Mouse (Mus musculus) limb, embryonic 10.5 days (tissue): ENCODE measurements around the gene Urah. TPM values are rescaled to one million over a fixed set of nuclear protein-coding genes. Genes with fewer than 3 reads are reported as not detected.

Experiments
- DNase-seq: peaks from one replicate; pipeline ENCODE4 v3.0.0-alpha.2; 2017; ENCODE audit warnings: low spot score
- H3K27ac ChIP-seq: fragments of 300-500 bp; sonication (generic); 2 replicates; pipeline ENCODE4 v1.5.1; 2016; ENCODE audit warnings: mild to moderate bottlenecking
- H3K27me3 ChIP-seq: fragments of 300-500 bp; sonication (generic); 2 replicates; pipeline ENCODE4 v1.6.1; 2016; ENCODE audit warnings: low read depth, mild to moderate bottlenecking; ENCODE audit not compliant: poor library complexity, severe bottlenecking
- H3K36me3 ChIP-seq: fragments of 300-500 bp; sonication (generic); 2 replicates; pipeline ENCODE4 v1.6.1; 2016; ENCODE audit warnings: mild to moderate bottlenecking, moderate library complexity
- H3K4me1 ChIP-seq: fragments of 300-500 bp; sonication (generic); 2 replicates; pipeline ENCODE4 v1.6.1; 2016
- H3K4me3 ChIP-seq: fragments of 300-500 bp; sonication (generic); 2 replicates; pipeline ENCODE4 v1.5.1; 2016; ENCODE audit warnings: mild to moderate bottlenecking, moderate library complexity
- H3K9me3 ChIP-seq: fragments of 300-500 bp; sonication (generic); replicated peaks from 2 replicates; pipeline ENCODE4 v1.6.1; 2016; ENCODE audit warnings: mild to moderate bottlenecking
- WGBS: fragments of 180-500 bp; shearing (Covaris S2); methylation state at CpG from one replicate; pipeline ENCODE4 v1.1.7; 2016; 5-methylcytosine and 5-hydroxymethylcytosine counted together
- polyA plus RNA-seq: library from polyadenylated mRNA; unstranded; fragments of >200 nt; fragmentation: Nextera tagmentation; extraction: Ambion mirVana; gene quantifications from 2 replicates; pipeline ENCODE4 v1.2.1, GENCODE M21; 2016

Urah gene
- polyA plus RNA-seq, 1 experiment from 2014 or later, result 0.95 TPM

DNA sequence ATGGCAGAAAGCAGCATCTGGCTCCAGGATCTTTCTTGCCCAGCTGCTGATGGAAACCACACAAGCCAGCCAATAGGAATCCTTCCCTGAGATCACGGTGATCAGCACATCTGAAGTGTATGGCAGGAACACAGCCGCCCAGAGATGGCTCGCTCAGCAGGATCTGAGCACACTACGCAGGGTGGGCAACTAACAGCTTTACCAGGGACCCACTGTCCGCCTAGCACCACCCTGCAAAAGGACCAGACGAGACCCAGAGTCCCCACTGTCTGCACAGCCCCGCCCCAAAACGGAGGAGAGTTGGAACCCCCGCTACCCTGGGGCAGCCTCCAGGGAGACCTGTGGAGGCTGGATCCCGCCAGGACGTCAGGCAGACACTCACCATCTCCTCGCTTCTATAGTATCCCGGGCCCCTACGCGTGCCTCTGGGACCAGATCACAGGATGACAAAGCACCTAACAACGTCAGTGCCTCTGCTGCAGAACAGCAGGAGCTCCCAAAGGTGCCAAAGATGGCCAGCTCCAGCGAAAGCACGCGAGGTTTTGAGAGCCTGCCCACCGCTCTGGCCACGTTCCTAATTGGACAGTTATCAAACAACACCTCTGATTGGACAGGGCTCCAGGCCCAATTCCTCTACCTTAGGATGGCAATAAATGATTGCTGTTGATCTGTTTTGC, 13.0 kb upstream of the Urah start, which contains the start of gene Zfp941:
TSS of gene Zfp941 (minus strand) at position 526 of the 677 bp plus-strand sequence.
- WGBS, result 2% methylated on average over 21 of the region's 21 CpGs
- Histone ChIP-seq H3K9me3 (no peaks in the 10 kb centered on the region), H3K4me1 (peaks cover 11% of the 10 kb centered on the region), H3K27ac (peak within 1 kb of the TSS; percentile 65), H3K36me3 (no peaks in the 10 kb centered on the region), H3K27me3 (no peaks in the 10 kb centered on the region), H3K4me3 (peak within 1 kb of the TSS; percentile 64)
- DNase-seq, result peak; percentile 70

DNA sequence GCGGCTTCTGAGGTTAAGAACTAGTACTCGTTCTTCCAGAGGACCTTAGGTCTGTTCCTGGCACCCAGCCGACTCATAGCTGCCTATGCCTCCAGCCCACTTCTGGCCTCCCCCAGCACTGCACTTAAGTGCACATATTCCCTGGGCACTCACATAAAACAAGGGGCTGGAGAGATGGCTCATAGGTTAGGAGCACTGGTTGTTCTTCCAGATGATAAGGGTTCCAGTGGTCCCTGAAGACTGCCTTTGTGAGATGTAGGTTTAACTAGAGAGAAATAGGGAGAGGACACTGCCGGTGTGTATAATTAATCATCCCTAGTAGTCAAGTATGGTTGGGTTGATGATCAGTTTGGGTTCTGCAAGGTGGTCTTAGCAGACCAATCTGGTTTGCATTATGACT, 12.1 kb upstream of the Urah start:
- Histone ChIP-seq H3K4me1 (peaks cover 11% of the 10 kb centered on the region), H3K27ac (no peak overlapping the region), H3K4me3 (no peak overlapping the region), H3K36me3 (no peaks in the 10 kb centered on the region), H3K9me3 (no peaks in the 10 kb centered on the region), H3K27me3 (0 out of 2 replicates have a peak, but pooled peaks cover 6% of the 10 kb centered on the region)
- DNase-seq, result no peak
- WGBS, result 90% methylated on average over 4 of the region's 4 CpGs

DNA sequence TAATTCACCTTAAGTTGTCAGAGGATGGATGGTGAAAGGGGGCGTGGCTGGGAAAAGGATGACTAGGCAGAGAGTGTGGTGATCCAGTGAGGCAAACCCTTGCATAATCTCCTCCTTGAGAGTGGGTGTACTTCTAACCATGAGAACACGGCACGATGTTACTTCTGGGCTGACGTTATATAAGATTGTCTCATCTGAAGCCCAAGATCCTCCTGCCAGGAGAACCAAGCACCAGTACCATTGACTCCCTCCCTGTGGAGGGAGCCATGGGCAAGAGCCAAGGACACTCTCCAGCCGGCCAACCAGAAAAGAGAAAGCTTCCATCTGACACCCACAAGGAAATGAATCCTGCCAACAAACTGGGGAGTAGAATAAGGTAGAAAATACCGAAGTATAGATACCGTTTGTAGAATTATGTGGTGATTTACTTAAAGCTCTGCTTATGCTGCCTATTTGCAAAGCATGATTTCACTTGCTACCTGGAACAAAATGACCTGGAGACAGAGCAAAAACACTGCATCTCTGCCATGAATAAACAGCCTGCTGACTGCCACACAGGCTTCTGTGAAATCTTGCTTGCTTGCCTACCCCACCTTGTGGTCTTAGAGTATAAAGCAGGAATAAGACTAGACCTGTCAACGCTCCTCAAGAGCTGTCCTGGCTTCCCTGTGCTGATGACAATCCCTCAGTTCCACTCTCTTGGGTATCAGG, 6.5 kb upstream of the Urah start:
- no peak overlapping the region for H3K27ac ChIP-seq
- H3K27me3 ChIP-seq, result 0 out of 2 replicates have a peak, but pooled peaks cover 6% of the 10 kb centered on the region
- H3K4me1 ChIP-seq, result no peaks in the 10 kb centered on the region
- 49% methylated on average over 8 of the region's 8 CpGs for WGBS
- no peak overlapping the region for H3K4me3 ChIP-seq
- no peaks in the 10 kb centered on the region for H3K36me3 ChIP-seq
- H3K9me3 ChIP-seq, result no peaks in the 10 kb centered on the region
- no peak for DNase-seq

DNA sequence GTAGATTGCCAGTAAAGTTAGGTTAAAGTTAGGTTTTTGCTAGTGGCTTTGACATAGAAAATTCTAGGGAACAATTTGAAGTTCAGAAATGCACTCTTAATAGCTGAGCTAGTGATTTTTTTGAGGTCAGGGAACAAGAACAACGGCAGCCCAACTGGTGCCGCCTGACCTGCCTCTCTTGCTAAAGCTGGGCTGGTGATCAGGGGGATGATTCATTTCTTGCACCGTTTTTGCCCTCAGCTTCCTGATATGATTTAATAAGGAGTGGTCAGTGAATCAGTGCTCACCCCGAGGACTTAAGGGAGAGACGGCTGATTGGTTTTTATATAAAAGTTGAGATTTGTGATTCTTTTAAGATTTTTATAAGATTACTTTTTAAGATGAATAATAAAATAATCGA, 3.4 kb upstream of the Urah start:
- H3K36me3 ChIP-seq, result no peaks in the 10 kb centered on the region
- no peak overlapping the region for H3K4me3 ChIP-seq
- H3K4me1 ChIP-seq, result peaks cover 4% of the 10 kb centered on the region; the same call in 1 of the 2 replicates
- no peak overlapping the region for H3K27ac ChIP-seq
- no peaks in the 10 kb centered on the region for H3K9me3 ChIP-seq
- H3K27me3 ChIP-seq, result 0 out of 2 replicates have a peak, but pooled peaks cover 9% of the 10 kb centered on the region
- no peak for DNase-seq
- WGBS, result 83% methylated on average over 6 of the region's 6 CpGs

DNA sequence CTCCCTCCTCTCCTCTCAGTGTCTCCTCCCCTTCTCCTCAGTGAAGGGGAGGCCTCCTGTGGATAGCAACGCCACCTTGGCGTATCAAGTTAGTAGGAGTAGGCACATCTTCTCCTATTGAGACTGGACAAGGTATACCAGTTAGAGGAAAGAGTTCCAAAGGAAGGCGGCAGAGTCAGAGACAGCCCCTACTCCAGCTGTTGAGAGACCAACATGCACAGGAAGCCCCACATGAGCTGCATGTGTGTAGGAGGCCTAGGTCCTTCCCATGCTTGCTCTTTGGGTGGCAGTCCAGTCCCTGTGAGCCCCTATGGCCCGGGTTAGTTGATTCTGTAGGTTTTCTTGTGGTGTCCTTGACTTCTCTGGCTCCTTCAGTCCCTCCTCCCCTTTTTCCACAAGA, 1.5 kb upstream of the Urah start:
- WGBS, result 91% methylated on average over 4 of the region's 4 CpGs
- no peaks in the 10 kb centered on the region for H3K36me3 ChIP-seq
- H3K4me1 ChIP-seq, result peaks cover 4% of the 10 kb centered on the region; the same call in 1 of the 2 replicates
- no peak for DNase-seq
- H3K27ac ChIP-seq, result no peak overlapping the region
- no peaks in the 10 kb centered on the region for H3K9me3 ChIP-seq
- no peak overlapping the region for H3K4me3 ChIP-seq
- 0 out of 2 replicates have a peak, but pooled peaks cover 4% of the 10 kb centered on the region for H3K27me3 ChIP-seq

DNA sequence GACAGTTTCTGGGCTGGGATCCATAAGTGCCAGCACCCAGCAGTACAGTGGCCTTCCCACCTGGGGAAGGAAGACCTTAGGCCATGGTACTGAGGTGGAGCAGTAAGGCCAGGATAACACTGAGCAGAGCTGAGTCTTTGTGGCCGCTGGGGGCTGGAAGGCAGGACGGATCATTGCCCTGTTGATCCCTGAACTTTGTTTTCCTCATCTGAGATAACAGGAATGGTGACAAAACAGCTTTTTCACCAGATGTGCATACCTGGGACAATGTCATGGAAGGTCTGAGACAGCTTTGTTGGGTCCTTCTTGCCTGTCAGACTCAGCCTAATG, 905 bp downstream of the Urah start:
- 75% methylated on average over 2 of the region's 2 CpGs for WGBS
- Histone ChIP-seq H3K4me1 (peaks cover 4% of the 10 kb centered on the region; the same call in 1 of the 2 replicates), H3K36me3 (no peaks in the 10 kb centered on the region), H3K27ac (no peak overlapping the region), H3K27me3 (peaks cover 20% of the 10 kb centered on the region), H3K9me3 (no peaks in the 10 kb centered on the region), H3K4me3 (no peak overlapping the region)
- DNase-seq, result no peak

DNA sequence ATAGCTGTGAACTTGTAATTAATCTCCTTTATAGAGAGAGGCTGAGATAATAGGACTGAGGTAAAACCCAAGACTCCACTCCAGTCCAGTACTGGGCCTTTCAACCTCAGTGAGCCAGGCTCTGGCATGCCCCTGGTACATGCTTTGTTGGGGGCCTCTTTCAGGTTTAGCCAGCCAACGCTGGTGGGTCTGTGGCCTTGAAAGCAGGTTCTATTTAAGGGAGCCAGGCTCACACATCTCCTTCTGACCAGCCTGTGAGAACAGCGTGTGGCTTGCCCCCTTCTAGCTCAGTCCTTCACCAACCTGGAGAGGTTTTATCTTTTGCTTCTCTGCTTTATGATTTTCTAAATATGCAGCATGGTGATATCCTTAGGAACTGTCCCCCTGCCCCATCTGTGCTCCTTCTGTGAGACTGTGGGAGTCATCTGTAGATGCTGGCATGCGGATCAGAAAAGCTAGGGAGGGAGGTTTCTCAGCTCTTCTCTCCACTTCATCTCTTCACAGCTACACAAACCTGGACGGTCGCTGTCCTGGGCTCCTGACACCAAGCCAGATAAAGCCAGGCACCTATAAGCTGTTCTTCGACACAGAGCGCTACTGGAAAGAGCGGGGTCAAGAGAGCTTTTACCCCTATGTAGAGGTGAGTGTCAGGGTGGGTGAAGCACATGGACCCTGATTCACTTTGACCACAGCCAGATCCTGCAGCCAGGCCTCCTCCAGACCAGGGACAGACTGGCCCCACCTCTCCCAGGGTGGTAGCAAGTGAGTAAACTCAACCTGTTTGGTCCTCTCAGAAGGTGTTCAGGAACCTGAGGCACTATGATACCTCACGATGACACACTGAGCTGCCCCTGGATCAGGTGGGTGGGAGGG, 1.7 kb downstream of the Urah start:
- H3K9me3 ChIP-seq, result no peaks in the 10 kb centered on the region
- no peak overlapping the region for H3K27ac ChIP-seq
- H3K27me3 ChIP-seq, result peaks cover 27% of the 10 kb centered on the region
- H3K4me1 ChIP-seq, result peaks cover 7% of the 10 kb centered on the region; the same call in 1 of the 2 replicates
- 87% methylated on average over 9 of the region's 9 CpGs for WGBS
- no peak overlapping the region for H3K4me3 ChIP-seq
- no peaks in the 10 kb centered on the region for H3K36me3 ChIP-seq
- no peak for DNase-seq

DNA sequence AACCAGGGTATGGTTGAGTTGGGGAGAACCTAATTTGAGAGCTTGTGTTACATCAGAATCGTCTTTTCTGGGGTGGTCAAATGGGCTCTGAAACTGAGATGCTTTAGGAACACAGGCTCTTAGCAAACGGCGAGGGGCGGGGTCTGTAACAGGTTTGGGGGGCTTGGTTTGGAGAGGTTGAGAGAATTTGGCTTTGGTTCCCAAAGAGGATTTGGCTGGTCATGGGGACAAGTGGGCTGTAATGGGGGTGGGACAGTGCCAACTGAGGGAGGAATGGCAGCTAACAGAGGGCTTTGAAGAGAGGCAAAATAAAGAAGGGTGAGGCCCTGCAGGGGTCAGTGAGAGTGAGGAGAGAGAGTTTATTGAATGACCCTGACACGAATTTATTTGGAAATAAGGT, 4.7 kb downstream of the Urah start:
- DNase-seq, result no peak
- Histone ChIP-seq H3K4me3 (no peak overlapping the region), H3K27me3 (peaks cover 56% of the 10 kb centered on the region), H3K4me1 (peaks cover 7% of the 10 kb centered on the region; the same call in 1 of the 2 replicates), H3K27ac (no peak overlapping the region), H3K9me3 (no peaks in the 10 kb centered on the region), H3K36me3 (no peaks in the 10 kb centered on the region)
- 56% methylated on average over 5 of the region's 5 CpGs for WGBS

DNA sequence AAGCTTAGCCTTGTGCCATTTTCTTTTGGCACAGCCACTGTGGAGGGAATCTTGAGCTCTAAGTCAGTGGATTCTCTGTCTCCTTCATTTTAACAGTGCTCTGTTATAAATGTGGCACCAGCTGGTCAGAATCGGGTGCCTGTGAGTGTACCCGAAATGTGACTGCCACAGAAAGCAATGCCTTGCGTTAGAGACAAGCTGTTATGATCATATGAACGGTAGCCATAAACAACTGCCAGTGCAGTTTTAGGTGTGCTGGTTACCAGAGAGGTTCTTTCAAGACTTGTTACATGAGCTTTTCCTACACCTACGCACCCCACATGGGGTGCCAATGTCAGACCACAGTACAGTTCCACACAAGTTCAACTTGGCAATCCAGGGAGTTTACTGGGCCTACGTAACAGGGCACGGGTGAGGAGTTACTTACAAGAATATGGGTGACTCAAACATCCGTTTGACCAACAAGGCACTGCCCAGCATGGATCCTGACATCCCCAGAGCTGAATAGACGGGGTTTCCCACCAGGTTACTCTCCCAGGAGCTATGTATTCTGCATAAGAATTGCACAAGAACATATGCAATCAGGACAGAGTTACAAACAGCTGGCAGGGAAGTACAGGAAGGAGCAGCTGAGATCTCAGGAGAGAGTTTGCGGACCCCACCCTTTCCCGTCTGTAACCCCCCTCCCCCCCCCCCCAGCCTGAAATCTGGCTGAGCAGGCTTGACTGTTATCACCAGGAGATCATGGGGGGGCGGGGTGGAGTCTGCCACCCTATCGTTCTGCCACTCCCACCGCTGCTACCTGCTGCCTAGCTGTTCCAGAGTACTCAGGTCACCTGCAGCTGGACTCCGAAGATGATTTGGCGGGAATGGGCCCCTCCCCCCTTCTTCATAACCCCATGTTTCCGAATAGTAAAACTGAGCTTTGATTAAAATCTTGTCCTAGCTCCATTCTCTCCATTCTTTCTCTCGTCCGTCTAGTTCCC, 6.2 kb downstream of the Urah start:
- H3K4me1 ChIP-seq, result peaks cover 12% of the 10 kb centered on the region

DNA sequence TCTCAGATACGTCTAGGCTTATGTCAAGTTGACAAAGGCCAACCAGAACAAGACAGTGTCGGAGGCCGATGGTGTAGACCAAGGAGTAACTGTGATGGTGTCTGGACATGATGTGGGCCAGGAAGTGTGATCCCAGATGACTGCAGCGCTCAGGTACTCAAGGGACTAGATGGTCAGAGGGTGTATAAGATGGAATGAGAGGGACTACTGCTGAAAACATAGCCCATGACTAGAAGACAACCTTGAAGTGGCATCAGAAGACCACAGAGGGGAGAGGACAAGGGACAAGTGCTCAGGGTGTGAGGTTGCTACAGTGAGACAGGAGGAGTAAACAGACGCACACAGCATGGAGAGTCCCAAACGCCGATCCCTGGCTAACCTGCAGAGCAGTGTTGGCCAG, 9.0 kb downstream of the Urah start:
- Histone ChIP-seq H3K36me3 (no peaks in the 10 kb centered on the region), H3K27ac (no peak overlapping the region), H3K9me3 (no peaks in the 10 kb centered on the region), H3K27me3 (peaks cover 53% of the 10 kb centered on the region), H3K4me3 (no peak overlapping the region), H3K4me1 (peaks cover 12% of the 10 kb centered on the region)
- 78% methylated on average over 7 of the region's 7 CpGs for WGBS
- DNase-seq, result no peak

More for the DNA sequence above, 6.2 kb downstream of the Urah start:
- Histone ChIP-seq H3K27ac (no peak overlapping the region), H3K36me3 (no peaks in the 10 kb centered on the region), H3K9me3 (no peaks in the 10 kb centered on the region), H3K4me3 (no peak overlapping the region), H3K27me3 (peaks cover 53% of the 10 kb centered on the region)
- WGBS, result 39% methylated on average over 19 of the region's 19 CpGs
- no peak for DNase-seq

DNA sequence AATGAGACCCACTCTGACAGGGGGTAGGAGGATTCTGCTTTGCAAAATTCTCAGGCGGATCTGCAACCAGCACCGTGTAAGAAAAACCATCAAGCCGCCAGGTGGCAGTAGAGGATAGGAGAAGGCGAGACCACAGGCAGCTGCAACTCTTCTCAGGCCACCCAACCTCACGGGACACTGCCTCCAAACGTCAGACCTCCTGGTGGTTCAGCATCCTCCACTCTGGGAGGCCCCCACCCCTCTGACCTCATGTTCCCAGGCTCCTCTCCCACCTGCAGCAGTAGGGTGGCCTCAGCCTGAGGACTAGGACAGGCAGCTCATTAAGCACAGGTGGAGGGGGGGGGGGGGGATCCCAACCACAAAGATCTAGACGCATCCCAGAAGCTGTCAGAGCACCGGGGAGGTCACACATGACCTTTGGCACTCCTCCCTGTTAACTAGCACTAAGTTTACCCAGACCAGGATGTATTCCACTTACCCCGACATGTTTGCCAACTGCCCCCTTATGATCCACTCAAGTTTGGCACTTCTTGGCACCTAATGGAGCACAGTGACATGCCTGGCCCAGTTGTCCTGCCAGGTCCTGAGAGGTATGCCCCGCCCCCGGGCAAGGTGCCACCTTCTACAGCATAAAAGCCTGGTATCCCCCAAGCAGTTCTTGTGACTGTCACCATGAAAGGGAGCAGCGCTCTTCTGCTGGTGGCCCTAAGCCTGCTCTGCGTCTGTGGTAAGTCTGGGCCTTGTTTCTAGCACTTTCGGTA, 10.3 kb downstream of the Urah start, which contains the start of gene Scgb1c1:
TSS of gene Scgb1c1 (plus strand) at position 643 of the 761 bp plus-strand sequence.
- Histone ChIP-seq H3K27me3 (peaks cover 43% of the 10 kb centered on the region), H3K36me3 (no peaks in the 10 kb centered on the region), H3K4me1 (peaks cover 12% of the 10 kb centered on the region), H3K27ac (no peak within 1 kb of the TSS), H3K4me3 (no peak within 1 kb of the TSS), H3K9me3 (no peaks in the 10 kb centered on the region)
- peak; percentile 93 for DNase-seq
- WGBS, result 32% methylated on average over 14 of the region's 14 CpGs
